Mouse (Mus musculus): ENCODE measurements around the gene Gm42417.
A peak's percentile ranks its signal among the peaks of the same experiment; 100 is the strongest.
"Not testable (repeated sequence)": the region's sequence is repeated elsewhere in the genome, so short reads cannot be mapped to it uniquely, and the experiment has no call there.

Gene Gm42417

GRCm38 (mm10) chr1:36546888-36547471 is 7.8 kb upstream of the Gm42417 start, which contains the start of gene Ankrd39:
Gene Ankrd39, minus strand, starts transcription at chr1:36547445.
- peak; percentile 95 for ATAC-seq (ENCODE audit: insufficient number of reproducible peaks, low FRiP score, low TSS enrichment)

DNA sequence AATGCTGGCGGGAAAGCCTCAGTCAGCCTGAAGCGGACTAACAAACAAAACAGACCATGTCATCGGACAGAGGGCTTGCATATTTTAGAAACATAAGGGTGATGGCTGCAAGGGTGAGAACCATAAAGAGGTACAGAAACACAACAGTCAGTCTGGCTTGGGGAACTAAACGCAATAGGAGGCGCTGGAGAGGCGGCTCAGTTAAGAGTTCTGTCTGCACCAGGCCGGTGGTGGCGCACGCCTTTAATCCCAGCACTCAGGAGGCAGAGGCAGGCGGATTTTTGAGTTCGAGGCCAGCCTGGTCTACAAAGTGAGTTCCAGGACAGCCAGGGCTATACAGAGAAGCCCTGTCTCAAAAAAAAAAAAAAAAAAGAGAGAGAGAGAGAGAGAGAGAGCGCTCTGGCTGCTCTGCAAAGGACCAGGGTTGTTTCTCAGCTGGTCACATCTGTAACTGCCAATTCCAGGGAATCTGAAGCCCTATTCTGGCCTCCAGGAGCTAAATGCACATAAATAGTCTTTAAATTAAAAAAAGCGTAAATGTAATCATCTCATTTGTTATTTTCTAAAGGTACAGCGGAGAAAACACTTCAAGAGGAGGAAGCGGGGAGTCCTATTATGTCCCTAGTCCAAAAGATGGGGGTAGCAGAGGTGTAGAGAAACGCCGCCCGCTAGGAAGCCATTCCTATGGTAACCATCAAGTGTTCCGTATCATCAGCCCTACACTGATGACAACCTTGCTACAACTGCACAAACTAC is 6.8 kb upstream of the Gm42417 start:
- ATAC-seq (ENCODE audit: insufficient number of reproducible peaks, low FRiP score, low TSS enrichment): no peak

DNA sequence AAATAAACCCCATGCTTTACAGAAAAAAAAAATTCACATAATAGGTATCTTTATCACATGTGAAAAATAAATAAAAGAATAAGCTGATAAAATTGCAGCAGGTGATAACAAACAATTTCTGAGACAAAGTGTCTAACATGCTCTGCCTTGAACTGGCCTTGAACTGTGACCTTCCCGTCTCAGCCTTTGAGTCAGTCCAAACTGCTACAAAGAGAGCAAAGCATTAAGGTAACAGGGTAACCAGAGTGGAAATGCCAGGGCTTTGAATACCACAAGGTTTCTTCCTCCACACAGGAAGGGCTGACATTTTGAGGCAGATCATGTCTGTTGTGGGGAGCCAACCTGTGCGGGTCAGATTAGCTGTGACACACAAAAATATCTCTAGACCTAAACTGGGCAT is 6.2 kb upstream of the Gm42417 start:
- no peak for ATAC-seq (ENCODE audit: insufficient number of reproducible peaks, low FRiP score, low TSS enrichment)

DNA sequence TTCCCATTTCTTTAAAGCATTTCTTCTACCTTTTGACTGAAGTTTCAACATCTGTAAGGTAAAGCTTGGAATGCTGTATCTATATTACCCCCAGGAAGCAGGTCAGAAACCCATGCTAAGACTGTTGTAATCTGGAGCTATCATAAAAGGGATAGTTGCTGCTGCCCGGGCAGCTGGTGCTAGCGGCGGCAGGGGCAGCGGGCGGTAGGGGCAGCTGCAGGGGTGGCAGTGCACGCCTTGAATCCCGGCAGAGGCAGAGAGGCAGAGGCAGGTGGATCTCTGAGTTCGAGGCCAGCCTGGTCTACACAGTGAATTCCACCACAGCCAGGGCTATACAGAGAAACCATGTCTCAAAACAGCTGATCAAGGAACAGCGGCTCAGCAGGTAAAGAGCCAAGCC is 3.7 kb upstream of the Gm42417 start:
- no peak for ATAC-seq (ENCODE audit: insufficient number of reproducible peaks, low FRiP score, low TSS enrichment)

DNA sequence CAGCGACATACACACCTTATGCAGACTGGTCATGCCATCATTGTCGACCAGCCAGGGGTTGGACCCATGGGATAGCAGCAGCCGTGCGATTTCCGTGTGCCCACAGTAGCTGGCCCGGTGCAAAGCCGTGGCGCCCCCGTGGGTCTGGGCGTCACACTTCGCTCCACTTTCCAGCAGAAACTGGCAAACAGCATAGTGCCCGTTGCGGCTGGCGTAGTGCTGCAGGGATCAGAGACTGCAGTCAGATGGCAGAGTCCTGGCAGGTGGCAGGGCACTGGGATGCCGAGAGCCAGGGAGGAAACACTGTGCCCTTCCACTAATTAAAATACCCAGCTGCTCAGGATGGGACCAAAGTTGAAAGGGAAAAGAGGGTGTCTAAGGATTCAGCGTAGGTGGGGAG is 2.6 kb upstream of the Gm42417 start:
- 0 out of 2 replicates have a peak, but pooled peaks have one; percentile 28 for ATAC-seq (ENCODE audit: insufficient number of reproducible peaks, low FRiP score, low TSS enrichment)

- ATAC-seq (ENCODE audit: insufficient number of reproducible peaks, low FRiP score, low TSS enrichment): no peak
These were observed 1.6 kb upstream of the Gm42417 start for GRCm38 (mm10) chr1:36540807-36541206.

DNA sequence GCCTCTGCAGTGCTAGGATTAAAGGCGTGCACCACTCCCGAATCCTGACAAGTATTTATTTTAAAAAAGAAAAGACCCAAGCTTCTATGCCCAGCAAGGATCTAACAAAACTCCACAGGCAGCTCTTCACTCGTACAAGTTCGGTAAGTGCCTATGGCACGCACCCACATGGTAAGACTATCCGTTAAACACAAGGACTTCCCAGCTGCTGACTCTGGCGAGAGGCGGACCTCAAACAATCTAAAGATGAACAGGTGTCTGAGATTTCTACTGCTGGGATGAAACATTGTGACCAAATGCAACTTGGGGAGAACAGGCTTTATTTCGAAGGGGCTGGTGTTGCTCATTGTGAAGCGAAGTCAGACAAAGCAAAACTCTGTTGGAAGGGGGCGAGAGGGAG is 903 bp upstream of the Gm42417 start:
- ATAC-seq (ENCODE audit: insufficient number of reproducible peaks, low FRiP score, low TSS enrichment): no peak

DNA sequence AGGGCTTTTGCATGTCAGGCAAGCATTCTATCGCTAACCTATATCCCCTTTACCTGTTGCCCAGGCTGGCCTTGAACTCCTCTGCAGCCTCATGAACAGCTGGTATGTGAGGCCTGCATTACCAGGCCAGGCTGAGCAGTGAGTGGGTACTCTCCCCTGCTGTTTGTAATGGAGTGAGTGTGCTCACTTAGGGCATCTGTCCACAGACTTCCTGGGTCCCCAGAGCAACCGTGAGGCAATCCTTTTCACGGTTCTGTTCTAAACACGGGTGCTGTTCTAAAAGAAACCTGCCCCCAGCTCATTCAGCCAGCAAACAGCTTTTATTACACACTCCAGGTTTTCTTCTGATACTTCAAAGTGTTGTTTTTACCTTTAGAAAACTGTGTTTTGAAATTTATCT is 502 bp downstream of the Gm42417 start:
- no peak for ATAC-seq (ENCODE audit: insufficient number of reproducible peaks, low FRiP score, low TSS enrichment)

DNA sequence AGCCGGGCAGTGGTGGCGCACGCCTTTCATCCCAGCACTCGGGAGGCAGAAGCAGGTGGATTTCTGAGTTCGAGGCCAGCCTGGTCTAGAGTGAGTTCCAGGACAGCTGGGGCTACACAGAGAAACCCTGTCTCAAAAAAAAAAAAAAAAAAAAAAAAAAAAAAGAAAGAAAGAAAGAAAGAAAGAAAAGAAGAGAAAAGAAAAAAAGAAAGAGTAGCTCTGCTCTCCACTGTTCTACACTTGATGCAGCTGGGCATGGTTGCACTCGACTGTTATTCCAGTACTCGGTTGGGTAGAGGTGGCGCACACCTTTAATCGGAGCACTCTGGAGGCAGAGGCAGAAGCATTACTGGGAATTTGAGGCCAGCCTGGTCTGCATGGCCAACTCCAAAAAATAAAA is 2.4 kb downstream of the Gm42417 start, which contains the start of gene Ankrd23:
Gene Ankrd23 (minus strand): TSS at position 101 of the 400 bp plus-strand sequence.
- not testable (repeated sequence) for ATAC-seq (ENCODE audit: insufficient number of reproducible peaks, low FRiP score, low TSS enrichment)

DNA sequence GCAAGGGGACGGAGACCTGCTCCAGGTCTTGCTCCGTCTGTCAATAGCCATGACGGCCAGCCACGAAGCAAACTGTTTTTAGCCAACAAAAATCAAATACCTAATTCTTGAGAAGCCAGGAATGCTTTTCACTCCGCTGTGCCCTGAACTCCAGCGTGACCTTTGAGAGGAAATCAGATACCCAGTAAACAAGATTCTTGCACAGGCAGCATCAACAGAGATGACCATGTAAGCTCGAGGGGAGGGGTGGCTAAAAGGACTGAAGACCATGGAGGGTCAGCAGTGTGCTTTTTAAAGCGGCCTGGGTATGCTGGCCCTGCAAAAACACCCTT is 2.9 kb downstream of the Gm42417 start:
- no peak for ATAC-seq (ENCODE audit: insufficient number of reproducible peaks, low FRiP score, low TSS enrichment)

DNA sequence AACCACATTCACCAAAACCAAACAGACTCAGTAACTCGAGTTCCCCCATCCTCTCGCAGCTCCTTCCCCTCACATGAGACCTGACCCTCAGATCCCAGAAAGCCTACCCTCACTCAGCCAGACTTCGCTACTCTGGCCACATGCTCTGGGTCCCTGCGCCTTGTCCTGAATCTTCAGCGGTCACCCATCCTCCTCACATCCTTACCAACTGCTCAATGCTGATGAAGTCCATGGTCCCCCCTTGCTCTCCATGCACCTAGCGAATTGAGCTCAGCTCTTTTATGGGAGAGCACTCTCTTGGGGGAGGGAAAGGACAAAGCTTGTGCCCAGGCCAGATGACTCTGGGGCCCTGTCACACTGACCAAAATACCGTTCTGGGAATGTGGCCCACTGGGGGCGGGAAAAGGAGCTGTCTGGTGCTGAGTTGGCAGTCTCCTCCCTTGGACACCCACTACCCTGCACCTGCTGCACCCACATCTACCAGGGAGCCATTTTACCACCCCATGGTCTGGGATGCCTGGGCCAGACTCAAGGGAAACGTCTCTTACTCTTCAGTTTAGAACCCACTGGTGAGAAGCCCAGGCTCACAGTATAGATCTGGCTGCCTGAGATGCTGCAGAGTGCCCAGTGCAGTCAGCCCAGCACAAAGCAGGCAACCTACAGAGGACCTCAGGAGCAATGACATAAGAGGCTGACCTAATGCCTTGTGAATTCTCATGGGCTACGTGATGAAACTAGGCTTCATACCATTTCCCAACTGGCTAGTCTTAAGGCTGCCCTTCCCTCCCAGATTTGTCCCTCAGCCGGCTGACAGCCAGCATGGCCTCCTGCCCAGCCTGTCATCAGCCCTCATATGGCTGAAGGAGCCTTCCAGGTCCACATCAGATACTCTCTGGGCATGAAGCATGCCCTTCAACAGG is 3.5 kb downstream of the Gm42417 start:
- peak; percentile 38 for ATAC-seq (ENCODE audit: insufficient number of reproducible peaks, low FRiP score, low TSS enrichment)

DNA sequence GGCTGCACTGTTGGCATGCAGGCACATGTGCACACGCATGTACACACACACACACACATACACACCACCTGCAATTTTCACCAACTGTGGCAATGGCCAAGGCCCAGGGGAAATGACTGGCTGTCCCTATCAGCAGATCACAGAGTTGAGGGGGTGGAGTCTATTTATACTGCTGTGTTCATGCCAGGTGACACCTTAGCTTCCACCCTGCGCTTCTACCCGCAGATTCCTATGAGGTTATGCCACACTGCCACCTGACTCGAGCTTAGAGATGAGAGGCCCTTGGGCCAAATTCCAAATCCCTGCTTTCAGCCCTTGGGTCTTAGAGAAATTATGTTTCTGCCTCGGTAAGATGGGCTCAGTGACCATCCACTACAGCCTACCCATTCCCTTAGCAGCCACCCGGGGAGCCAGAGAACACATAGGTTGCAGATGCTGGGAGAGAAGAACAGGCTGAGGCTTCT is 4.6 kb downstream of the Gm42417 start:
- ATAC-seq (ENCODE audit: insufficient number of reproducible peaks, low FRiP score, low TSS enrichment): no peak

GRCm38 (mm10) chr1:36533546-36533945 is 5.7 kb downstream of the Gm42417 start:
- ATAC-seq (ENCODE audit: insufficient number of reproducible peaks, low FRiP score, low TSS enrichment): no peak

GRCm38 (mm10) chr1:36531461-36531860 is 7.8 kb downstream of the Gm42417 start:
- no peak for ATAC-seq (ENCODE audit: insufficient number of reproducible peaks, low FRiP score, low TSS enrichment)

GRCm38 (mm10) chr1:36530962-36531361 is 8.3 kb downstream of the Gm42417 start:
- ATAC-seq (ENCODE audit: insufficient number of reproducible peaks, low FRiP score, low TSS enrichment): no peak

- no peak for ATAC-seq (ENCODE audit: insufficient number of reproducible peaks, low FRiP score, low TSS enrichment)
These were observed 8.7 kb downstream of the Gm42417 start for GRCm38 (mm10) chr1:36530485-36530884.

- no peak for ATAC-seq (ENCODE audit: insufficient number of reproducible peaks, low FRiP score, low TSS enrichment)
These were observed 9.4 kb downstream of the Gm42417 start for GRCm38 (mm10) chr1:36529875-36530274.

GRCm38 (mm10) chr1:36529274-36529673 is 10.0 kb downstream of the Gm42417 start:
- ATAC-seq (ENCODE audit: insufficient number of reproducible peaks, low FRiP score, low TSS enrichment): no peak

GRCm38 (mm10) chr1:36528351-36528750 is 10.9 kb downstream of the Gm42417 start:
- ATAC-seq (ENCODE audit: insufficient number of reproducible peaks, low FRiP score, low TSS enrichment): no peak

DNA sequence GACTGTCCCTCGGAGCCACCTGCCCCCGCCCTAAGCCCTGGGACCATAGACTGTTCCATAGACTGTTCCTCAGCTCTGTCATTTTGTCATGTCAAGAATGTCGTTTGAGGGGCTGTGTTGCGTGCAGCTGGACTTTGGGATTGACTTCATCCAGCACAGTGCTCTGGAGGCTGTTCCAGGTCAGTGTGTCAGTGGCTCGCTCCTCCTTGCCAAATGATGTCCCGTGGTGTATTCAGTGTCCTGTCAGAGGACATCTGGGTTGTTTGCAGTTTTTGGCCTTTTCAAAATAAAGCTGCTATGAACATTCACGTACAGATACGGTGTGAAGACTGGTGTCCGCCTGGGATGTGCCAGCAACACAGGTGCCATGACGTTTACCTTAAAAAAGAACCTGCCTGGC is 12.3 kb downstream of the Gm42417 start:
- no peak for ATAC-seq (ENCODE audit: insufficient number of reproducible peaks, low FRiP score, low TSS enrichment)

DNA sequence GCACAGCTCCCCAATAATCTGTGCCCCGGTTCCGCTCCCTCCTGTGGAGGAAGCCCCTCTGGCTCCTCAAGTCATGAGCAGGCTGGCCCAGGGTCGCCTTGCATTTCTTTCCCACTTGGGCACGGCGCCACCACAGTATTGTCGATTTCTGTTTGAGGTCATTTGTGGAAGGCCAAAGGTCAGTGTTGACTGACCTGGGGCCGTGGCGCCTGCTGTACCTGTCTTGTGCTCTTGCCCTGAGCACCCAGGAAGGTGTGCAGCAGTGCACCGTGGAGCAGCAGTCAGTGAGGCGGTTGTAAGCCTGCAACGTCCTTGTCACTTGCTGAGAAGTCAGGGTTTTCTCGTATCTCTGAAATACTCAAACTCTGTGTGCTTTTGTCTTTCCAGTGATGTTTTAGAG is 13.5 kb downstream of the Gm42417 start:
- no peak for ATAC-seq (ENCODE audit: insufficient number of reproducible peaks, low FRiP score, low TSS enrichment)
